Mouse (Mus musculus): ENCODE data around the gene Pdzd3.
A peak's percentile ranks its signal among the peaks of the same experiment; 100 is the strongest.

Pdzd3 gene

DNA sequence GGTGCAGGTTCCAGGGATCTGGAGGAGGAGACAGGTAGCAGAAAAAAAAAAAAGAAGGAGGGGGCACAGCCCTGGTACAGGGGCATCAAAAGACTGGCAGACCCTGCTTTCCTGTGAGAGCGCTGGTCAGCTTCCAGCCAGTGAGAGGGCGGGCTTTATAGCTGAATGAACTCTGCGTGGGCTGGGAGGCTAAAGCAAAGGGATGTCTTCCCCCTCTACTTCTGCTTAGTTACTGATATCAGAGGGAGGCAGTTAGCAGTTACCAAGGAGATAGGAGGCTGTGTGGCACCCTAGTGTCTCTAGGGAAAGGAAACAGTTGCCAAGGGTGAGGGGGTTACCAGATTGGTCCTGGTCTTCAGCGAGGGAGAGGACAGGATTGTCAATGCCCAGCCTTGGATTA lies 826 bp downstream of the Pdzd3 start:
- no peak for DNase-seq (ENCODE audit: low spot score)

DNA sequence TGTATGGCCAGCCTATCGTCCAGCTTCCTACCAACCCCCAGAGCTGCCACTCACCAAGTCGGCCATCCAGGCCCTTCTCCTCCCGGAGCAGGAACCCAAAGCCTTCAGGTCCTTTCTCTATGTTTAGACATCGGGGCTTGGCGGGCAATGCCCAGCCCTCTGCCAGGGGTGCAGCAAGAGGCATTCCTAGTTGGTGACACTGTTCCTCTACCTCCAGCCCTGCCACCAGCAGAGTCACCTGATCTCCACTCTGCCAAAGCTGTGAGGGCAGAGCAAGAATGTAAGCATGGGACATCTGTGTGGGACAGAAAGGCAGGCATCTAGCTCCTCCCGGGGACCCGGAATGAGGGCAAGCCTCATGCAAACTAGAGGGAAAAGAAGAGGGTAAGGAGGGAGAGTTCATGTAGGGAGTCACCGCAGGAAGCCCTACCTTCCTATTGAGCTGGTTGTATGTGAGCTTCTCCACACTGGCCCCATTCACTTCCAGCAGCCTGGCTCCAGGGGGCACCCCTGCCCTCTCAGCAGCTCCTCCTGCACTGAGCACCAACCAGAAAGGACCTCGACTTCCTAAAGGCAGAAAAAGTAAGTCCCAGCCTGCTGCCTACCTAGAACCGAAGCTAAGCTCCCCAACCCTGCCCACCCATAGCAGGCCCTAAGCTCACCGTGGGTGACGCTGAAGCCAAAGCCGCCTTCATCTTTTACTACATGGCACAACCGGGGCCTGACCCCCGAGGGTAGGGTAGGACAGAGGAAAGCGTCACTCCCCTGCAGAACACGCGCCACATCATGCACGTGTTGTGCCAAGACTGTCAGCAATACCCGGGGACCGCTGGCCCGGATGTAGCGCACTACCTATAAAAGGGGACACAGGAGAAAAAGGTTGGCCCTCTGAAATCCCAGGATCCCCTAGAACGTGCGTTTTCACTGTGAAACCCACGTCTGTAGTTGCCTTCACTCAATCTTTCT lies 1.8 kb downstream of the Pdzd3 start:
- DNase-seq (ENCODE audit: low spot score), result peak; percentile 69

- no peak for DNase-seq (ENCODE audit: low spot score)
Measured at GRCm38 (mm10) chr9:44247907-44248306, 3.4 kb downstream of the Pdzd3 start.

DNA sequence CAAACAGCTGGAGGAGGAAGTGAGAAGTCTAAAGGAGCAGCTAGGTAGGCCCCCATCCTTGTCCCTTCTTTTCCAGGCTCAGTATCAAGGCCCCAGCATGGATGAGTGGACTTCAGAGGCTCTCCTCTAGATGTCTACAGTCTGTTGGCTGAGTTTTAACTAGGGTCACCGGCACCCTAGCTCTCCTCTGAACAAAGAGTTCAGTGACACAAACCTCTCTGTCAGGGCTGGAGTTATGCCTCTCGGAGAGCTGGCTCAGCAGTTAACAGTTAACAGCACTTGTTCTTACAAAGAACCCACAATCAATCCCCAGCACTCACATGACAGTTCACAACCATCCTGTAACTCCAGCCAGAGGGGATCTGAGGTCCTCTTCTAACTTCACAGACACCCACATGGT lies 7.7 kb downstream of the Pdzd3 start:
- DNase-seq (ENCODE audit: low spot score), result no peak

GRCm38 (mm10) chr9:44241418-44241817 lies 9.9 kb downstream of the Pdzd3 start:
- no peak for DNase-seq (ENCODE audit: low spot score)

GRCm38 (mm10) chr9:44240911-44241310 lies 10.4 kb downstream of the Pdzd3 start:
- no peak for DNase-seq (ENCODE audit: low spot score)

- no peak for DNase-seq (ENCODE audit: low spot score)
Measured at GRCm38 (mm10) chr9:44240399-44240798, 10.9 kb downstream of the Pdzd3 start, which contains the start of gene Ccdc153. Ccdc153 (plus strand) TSS chr9:44240676.

DNA sequence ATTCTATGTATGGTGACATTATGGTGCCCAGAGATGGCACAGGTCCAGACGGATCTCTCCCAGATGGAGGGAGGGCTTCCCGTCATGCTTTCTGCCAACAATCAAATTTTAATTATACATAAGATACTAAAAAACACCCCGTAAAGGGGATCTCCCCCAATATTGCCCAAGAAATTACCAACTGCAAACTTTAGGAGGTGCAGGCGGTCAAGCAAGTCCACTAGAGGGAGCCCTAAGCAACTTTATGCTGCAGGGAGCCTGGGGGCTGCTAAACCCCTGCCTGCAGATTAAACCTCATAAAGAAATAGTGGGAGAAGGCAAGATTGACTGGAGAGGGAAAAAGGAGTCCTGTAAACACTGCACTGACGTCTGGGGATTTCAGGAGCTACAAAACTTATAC lies 11.8 kb downstream of the Pdzd3 start:
- peak; percentile 53 for DNase-seq (ENCODE audit: low spot score)

- DNase-seq (ENCODE audit: low spot score), result no peak
Measured at GRCm38 (mm10) chr9:44238501-44239190, 12.6 kb downstream of the Pdzd3 start.

- DNase-seq (ENCODE audit: low spot score), result no peak
Measured at GRCm38 (mm10) chr9:44237128-44237527, 14.1 kb downstream of the Pdzd3 start.

GRCm38 (mm10) chr9:44236601-44237000 lies 14.7 kb downstream of the Pdzd3 start:
- no peak for DNase-seq (ENCODE audit: low spot score)

DNA sequence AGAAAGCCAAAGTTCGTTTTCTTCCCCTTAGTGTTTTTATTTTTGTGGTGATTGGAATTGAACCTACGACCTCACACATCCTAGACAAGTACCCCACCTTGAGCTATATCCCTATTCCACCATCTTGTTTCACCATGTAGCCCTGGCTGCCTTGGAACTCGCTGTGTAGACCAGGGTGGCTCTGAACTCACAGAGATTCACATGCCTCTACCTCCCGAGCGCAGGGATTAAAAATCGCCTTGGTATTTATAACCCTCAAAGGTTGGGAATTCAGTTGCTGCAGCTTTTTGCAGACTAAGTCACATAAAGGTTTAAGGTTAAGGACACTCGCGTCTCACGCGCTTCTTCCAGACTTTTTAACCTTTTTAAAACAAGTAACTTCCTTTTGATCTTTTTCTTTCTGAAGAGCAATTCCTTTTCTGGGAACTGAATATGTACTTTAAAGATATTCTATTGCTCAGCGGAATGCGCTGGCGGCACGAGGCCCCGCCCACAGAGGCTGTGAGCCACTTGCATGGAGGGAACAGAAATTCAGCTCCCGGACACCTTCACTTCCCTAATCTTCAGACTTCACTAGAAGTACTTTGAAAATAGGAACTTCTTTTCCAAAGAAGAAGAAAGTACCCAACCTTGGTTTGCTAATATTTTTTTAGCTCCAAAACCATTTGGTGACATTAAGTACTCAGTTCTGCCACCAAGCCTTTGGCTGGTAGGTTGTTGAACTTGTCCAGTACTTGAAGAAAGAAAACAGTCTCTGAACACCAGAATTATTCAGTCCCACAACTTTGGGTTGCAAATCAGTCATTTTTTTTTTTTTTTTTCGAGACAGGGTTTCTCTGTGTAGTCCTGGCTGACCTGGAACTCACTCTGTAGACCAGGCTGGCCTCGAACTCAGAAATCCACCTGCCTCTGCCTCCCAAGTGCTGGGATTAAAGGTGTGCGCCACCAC lies 16.5 kb downstream of the Pdzd3 start:
- peak; percentile 64 for DNase-seq (ENCODE audit: low spot score)

- peak; percentile 99 for DNase-seq (ENCODE audit: low spot score)
Measured at GRCm38 (mm10) chr9:44233802-44234478, 17.3 kb downstream of the Pdzd3 start, which contains the start of gene Cbl. Cbl (minus strand) TSS chr9:44234049.

GRCm38 (mm10) chr9:44233021-44233801 lies 18.1 kb downstream of the Pdzd3 start:
- peak; percentile 36 for DNase-seq (ENCODE audit: low spot score)

GRCm38 (mm10) chr9:44231609-44232008 lies 19.7 kb downstream of the Pdzd3 start:
- DNase-seq (ENCODE audit: low spot score), result no peak

DNA sequence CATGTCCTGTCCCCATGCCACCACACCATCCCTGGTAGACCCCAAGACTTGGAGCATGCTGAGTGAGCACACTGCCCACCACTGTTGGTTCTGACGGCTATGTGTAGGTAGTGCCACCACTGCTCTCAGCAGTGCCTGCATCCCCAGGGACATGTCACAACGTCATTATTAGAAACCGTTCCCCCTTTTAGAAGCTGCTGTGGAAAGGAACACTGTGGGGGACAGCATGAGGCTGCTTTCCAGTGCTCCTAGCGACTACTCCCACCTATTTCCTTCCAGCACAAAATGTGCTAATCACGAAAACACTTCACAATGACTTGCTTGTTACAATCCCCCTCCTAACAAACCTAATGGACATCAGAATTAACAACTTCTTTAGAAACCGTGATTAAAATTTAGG lies 25.3 kb downstream of the Pdzd3 start:
- DNase-seq (ENCODE audit: low spot score), result no peak

GRCm38 (mm10) chr9:44213538-44213937 lies 37.7 kb downstream of the Pdzd3 start:
- DNase-seq (ENCODE audit: low spot score), result no peak

- no peak for DNase-seq (ENCODE audit: low spot score)
Measured at GRCm38 (mm10) chr9:44212406-44212805, 38.9 kb downstream of the Pdzd3 start.

- no peak for DNase-seq (ENCODE audit: low spot score)
Measured at GRCm38 (mm10) chr9:44209416-44209815, 41.9 kb downstream of the Pdzd3 start.

- DNase-seq (ENCODE audit: low spot score), result no peak
Measured at GRCm38 (mm10) chr9:44207840-44208239, 43.4 kb downstream of the Pdzd3 start.
